Mouse (Mus musculus) neutrophil, adult 65 days (primary cell): ENCODE results near the gene Unc5cl. TPM values are rescaled to one million over a fixed set of nuclear protein-coding genes. Genes with fewer than 3 reads are reported as not detected.

ENCODE experiments used
- total RNA-seq: library from RNA; stranded (reverse); gene quantifications from 2 replicates; pipeline ENCODE4 v1.2.4, GENCODE M21; 2023

Gene Unc5cl
- not detected in 2 replicates for total RNA-seq

GRCm38 (mm10) chr17:48454688-48455087, at the start of gene Unc5cl:
TSS of gene Unc5cl (plus strand) at chr17:48454901.

GRCm38 (mm10) chr17:48409380-48410298, 45.1 kb upstream of the Unc5cl start, which contains the start of the genes Nfya and Oard1:
TSS of gene Nfya (minus strand) at chr17:48409906.
TSS of gene Oard1 (plus strand) at chr17:48410014.

GRCm38 (mm10) chr17:48432158-48432980, 22.3 kb upstream of the Unc5cl start, which contains the start of gene Apobec2:
TSS of gene Apobec2 (minus strand) at chr17:48432930.

GRCm38 (mm10) chr17:48451353-48451675, 3.4 kb upstream of the Unc5cl start, which contains the start of gene Tspo2:
TSS of gene Tspo2 (minus strand) at chr17:48451522.

Other genes starting within 250 kb of the Unc5cl start
- 885 and 916 TPM in 2 replicates for gene Trem1, start 222.1 kb upstream of the Unc5cl start, total RNA-seq
- 381 and 386 TPM in 2 replicates for gene Trem3, start 207.1 kb upstream of the Unc5cl start, total RNA-seq
- gene Treml4, start 190.6 kb upstream of the Unc5cl start, total RNA-seq: 27.4 and 30.3 TPM in 2 replicates
- 124 and 139 TPM in 2 replicates for gene Treml2, start 155.4 kb upstream of the Unc5cl start, total RNA-seq
- gene B430306N03Rik, start 138.8 kb upstream of the Unc5cl start, total RNA-seq: 163 and 169 TPM in 2 replicates
- gene Trem2, start 108.5 kb upstream of the Unc5cl start, total RNA-seq: 11.0 and 12.4 TPM in 2 replicates
- gene Treml1, start 95.0 kb upstream of the Unc5cl start, total RNA-seq: 0.82 and 3.3 TPM in 2 replicates
- gene Nfya, start 45.0 kb upstream of the Unc5cl start, total RNA-seq: 80.8 and 88.1 TPM in 2 replicates
- gene Oard1, start 44.9 kb upstream of the Unc5cl start, total RNA-seq: 16.9 and 20.7 TPM in 2 replicates
- gene Apobec2, start 22.0 kb upstream of the Unc5cl start, total RNA-seq: not detected in 2 replicates
- 0.61 TPM in 1 of 2 replicates, not detected in the other for gene Tspo2, start 3.4 kb upstream of the Unc5cl start, total RNA-seq